Mouse (Mus musculus) kidney, embryonic 16.5 days (tissue): ENCODE data around the gene Mcur1. TPM values are rescaled to one million over a fixed set of nuclear protein-coding genes. Genes with fewer than 3 reads are reported as not detected.

Experiments used
- ATAC-seq: fragments of 200-750 bp; cut with Nextera tagmentation; 2 replicates; pipeline ENCODE4 v1.8.0; 2017; ENCODE audit warnings: moderate TSS enrichment; ENCODE audit not compliant: low FRiP score, low TSS enrichment
- H3K27ac ChIP-seq: fragments of 300-500 bp; sonication (generic); 2 replicates; pipeline ENCODE4 v1.5.1; 2014; ENCODE audit warnings: low read length
- H3K27me3 ChIP-seq: fragments of 300-500 bp; sonication (generic); 2 replicates; pipeline ENCODE4 v1.6.1; 2014; ENCODE audit warnings: low read length, control low read depth, mixed read lengths; ENCODE audit not compliant: insufficient read depth
- H3K36me3 ChIP-seq: fragments of 300-500 bp; sonication (generic); 2 replicates; pipeline ENCODE4 v1.6.1; 2014; ENCODE audit warnings: low read length, control low read depth, mixed read lengths; ENCODE audit not compliant: insufficient read depth
- H3K4me1 ChIP-seq: fragments of 300-500 bp; sonication (generic); 2 replicates; pipeline ENCODE4 v1.6.1; 2014; ENCODE audit warnings: low read length, control low read depth, mixed read lengths; ENCODE audit not compliant: insufficient read depth
- H3K4me2 ChIP-seq: fragments of 300-500 bp; sonication (generic); replicated peaks from 2 replicates; pipeline ENCODE4 v1.6.1; 2014; ENCODE audit warnings: low read depth, low read length
- H3K4me3 ChIP-seq: fragments of 300-500 bp; sonication (generic); 2 replicates; pipeline ENCODE4 v1.5.1; 2014; ENCODE audit warnings: mild to moderate bottlenecking, low read length
- H3K9ac ChIP-seq: fragments of 300-500 bp; sonication (generic); replicated peaks from 2 replicates; pipeline ENCODE4 v1.6.1; 2014; ENCODE audit warnings: low read length
- H3K9me3 ChIP-seq: fragments of 300-500 bp; sonication (generic); 2 replicates; pipeline ENCODE4 v1.6.1; 2016; ENCODE audit warnings: low read length, control low read depth
- WGBS: fragments of 180-500 bp; shearing (Covaris S2); extraction: QIAGEN DNeasy Blood & Tissue Kit; methylation state at CpG from one replicate; pipeline ENCODE4 v1.1.7; 2014; 5-methylcytosine and 5-hydroxymethylcytosine counted together
- polyA plus RNA-seq: library from polyadenylated mRNA; unstranded; fragments of >200 nt; fragmentation: Nextera tagmentation; extraction: Ambion mirVana; gene quantifications from 2 replicates; pipeline ENCODE4 v1.2.1, GENCODE M21; 2015

Gene Mcur1
- polyA plus RNA-seq, 1 experiment from 2014 or later = 22.2 TPM

GRCm38 (mm10) chr13:43555321-43555720 is 4.7 kb downstream of the Mcur1 start:
- WGBS = 94% methylated on average over 9 of the region's 9 CpGs
- Histone ChIP-seq H3K27me3 (no peaks in the 10 kb centered on the region), H3K36me3 (peaks cover 27% of the 10 kb centered on the region), H3K27ac (no peak overlapping the region), H3K9me3 (no peaks in the 10 kb centered on the region), H3K9ac (no peak overlapping the region), H3K4me3 (no peak overlapping the region), H3K4me2 (no peak overlapping the region), H3K4me1 (peaks cover 12% of the 10 kb centered on the region)
- no peak for ATAC-seq

- no peak for ATAC-seq
- H3K27me3 ChIP-seq = no peaks in the 10 kb centered on the region
- H3K4me1 ChIP-seq = peaks cover 12% of the 10 kb centered on the region
- 74% methylated on average over 7 of the region's 7 CpGs for WGBS
- no peak overlapping the region for H3K27ac ChIP-seq
- peaks cover 31% of the 10 kb centered on the region for H3K36me3 ChIP-seq
- no peaks in the 10 kb centered on the region for H3K9me3 ChIP-seq
- H3K4me3 ChIP-seq = no peak overlapping the region
- no peak overlapping the region for H3K9ac ChIP-seq
- H3K4me2 ChIP-seq = no peak overlapping the region
Observed at GRCm38 (mm10) chr13:43554827-43555226, 5.2 kb downstream of the Mcur1 start.

- no peak overlapping the region for H3K9ac ChIP-seq
- WGBS = 90% methylated on average over 8 of the region's 8 CpGs
- H3K27me3 ChIP-seq = no peaks in the 10 kb centered on the region
- H3K4me3 ChIP-seq = no peak overlapping the region
- H3K36me3 ChIP-seq = peaks cover 42% of the 10 kb centered on the region
- no peaks in the 10 kb centered on the region for H3K9me3 ChIP-seq
- no peak overlapping the region for H3K4me2 ChIP-seq
- H3K4me1 ChIP-seq = no peaks in the 10 kb centered on the region
- no peak for ATAC-seq
- no peak overlapping the region for H3K27ac ChIP-seq
Observed at GRCm38 (mm10) chr13:43550676-43551075, 9.3 kb downstream of the Mcur1 start.

- no peak for ATAC-seq
- Histone ChIP-seq H3K27ac (no peak overlapping the region; the same call in 1 of the 2 replicates), H3K27me3 (no peaks in the 10 kb centered on the region), H3K4me1 (no peaks in the 10 kb centered on the region), H3K9ac (no peak overlapping the region), H3K4me2 (no peak overlapping the region), H3K4me3 (no peak overlapping the region), H3K9me3 (no peaks in the 10 kb centered on the region), H3K36me3 (peaks cover 42% of the 10 kb centered on the region)
- 87% methylated on average over 7 of the region's 7 CpGs for WGBS
Observed at GRCm38 (mm10) chr13:43549870-43550269, 10.1 kb downstream of the Mcur1 start.

- 67% methylated on average over 11 of the region's 11 CpGs for WGBS
- no peaks in the 10 kb centered on the region for H3K4me1 ChIP-seq
- H3K4me2 ChIP-seq = no peak overlapping the region
Observed at GRCm38 (mm10) chr13:43549078-43549698, 10.8 kb downstream of the Mcur1 start.

GRCm38 (mm10) chr13:43548617-43549016 is 11.4 kb downstream of the Mcur1 start:
- no peaks in the 10 kb centered on the region for H3K9me3 ChIP-seq
- no peak overlapping the region for H3K4me2 ChIP-seq
- 63% methylated on average over 5 of the region's 5 CpGs for WGBS
- no peaks in the 10 kb centered on the region for H3K4me1 ChIP-seq
- H3K4me3 ChIP-seq = no peak overlapping the region
- no peak; the same call in 1 of the 2 replicates for ATAC-seq
- peaks cover 40% of the 10 kb centered on the region for H3K36me3 ChIP-seq
- no peaks in the 10 kb centered on the region for H3K27me3 ChIP-seq
- peak overlapping the region; percentile 53 for H3K27ac ChIP-seq
- H3K9ac ChIP-seq = no peak overlapping the region

More at GRCm38 (mm10) chr13:43549078-43549698, 10.8 kb downstream of the Mcur1 start:
- no peaks in the 10 kb centered on the region for H3K27me3 ChIP-seq
- H3K9me3 ChIP-seq = no peaks in the 10 kb centered on the region
- no peak overlapping the region for H3K9ac ChIP-seq
- H3K27ac ChIP-seq = peak overlapping the region; percentile 53
- no peak for ATAC-seq
- peaks cover 38% of the 10 kb centered on the region for H3K36me3 ChIP-seq
- no peak overlapping the region for H3K4me3 ChIP-seq

GRCm38 (mm10) chr13:43546861-43547260 is 13.1 kb downstream of the Mcur1 start:
- H3K4me1 ChIP-seq = no peaks in the 10 kb centered on the region
- no peaks in the 10 kb centered on the region for H3K9me3 ChIP-seq
- WGBS = 38% methylated on average over 3 of the region's 3 CpGs
- no peak overlapping the region for H3K9ac ChIP-seq
- H3K27me3 ChIP-seq = no peaks in the 10 kb centered on the region
- ATAC-seq = no peak
- H3K4me2 ChIP-seq = no peak overlapping the region
- H3K36me3 ChIP-seq = peaks cover 36% of the 10 kb centered on the region
- no peak overlapping the region for H3K27ac ChIP-seq
- no peak overlapping the region for H3K4me3 ChIP-seq

- WGBS = 86% methylated on average over 14 of the region's 14 CpGs
- no peak for ATAC-seq
- H3K36me3 ChIP-seq = peaks cover 8% of the 10 kb centered on the region
Observed at GRCm38 (mm10) chr13:43540205-43540815, 19.7 kb downstream of the Mcur1 start.

GRCm38 (mm10) chr13:43539409-43539808 is 20.6 kb downstream of the Mcur1 start:
- Histone ChIP-seq H3K36me3 (peaks cover 8% of the 10 kb centered on the region), H3K27me3 (no peaks in the 10 kb centered on the region), H3K27ac (no peak overlapping the region), H3K9me3 (no peaks in the 10 kb centered on the region), H3K4me2 (no peak overlapping the region), H3K9ac (no peak overlapping the region), H3K4me1 (no peaks in the 10 kb centered on the region), H3K4me3 (no peak overlapping the region)
- WGBS = 90% methylated on average over 3 of the region's 3 CpGs
- 0 out of 2 replicates have a peak, but pooled peaks have one; percentile 31 for ATAC-seq

More at GRCm38 (mm10) chr13:43540205-43540815, 19.7 kb downstream of the Mcur1 start:
- H3K4me1 ChIP-seq = no peaks in the 10 kb centered on the region
- H3K4me2 ChIP-seq = no peak overlapping the region
- no peak overlapping the region for H3K4me3 ChIP-seq
- no peak overlapping the region for H3K9ac ChIP-seq
- H3K27me3 ChIP-seq = no peaks in the 10 kb centered on the region
- no peaks in the 10 kb centered on the region for H3K9me3 ChIP-seq
- H3K27ac ChIP-seq = no peak overlapping the region

GRCm38 (mm10) chr13:43537854-43538253 is 22.1 kb downstream of the Mcur1 start:
- ATAC-seq = no peak
- no peaks in the 10 kb centered on the region for H3K27me3 ChIP-seq
- 45% methylated on average over 6 of the region's 6 CpGs for WGBS

More at GRCm38 (mm10) chr13:43537854-43538253, 22.1 kb downstream of the Mcur1 start:
- H3K4me3 ChIP-seq = no peak overlapping the region
- no peak overlapping the region for H3K4me2 ChIP-seq
- no peaks in the 10 kb centered on the region for H3K9me3 ChIP-seq
- H3K27ac ChIP-seq = no peak overlapping the region
- H3K36me3 ChIP-seq = no peaks in the 10 kb centered on the region
- H3K9ac ChIP-seq = 0 out of 2 replicates have a peak overlapping the region, but pooled peaks have one; percentile 24
- H3K4me1 ChIP-seq = no peaks in the 10 kb centered on the region
